Mouse (Mus musculus): ENCODE data around the gene Zfp385c. TPM values are rescaled to one million over a fixed set of nuclear protein-coding genes. Genes with fewer than 3 reads are reported as not detected.

Zfp385c gene
- total and polyA plus RNA-seq, 3 experiments = 0.34 to 0.59 (median 0.48) TPM

GRCm38 (mm10) chr11:100651748-100652147 lies 40.5 kb downstream of the Zfp385c start:
- H3K36me3 ChIP-seq (ENCODE audit: control insufficient read depth, insufficient read depth, low read length) = no peaks in the 10 kb centered on the region
- TF ChIP-seq POLR2A (IDR thresholded peaks at IDR 0.05; ENCODE audit: insufficient read depth, low read depth, low read length) = no peak
- no peak for TF ChIP-seq CTCF (IDR thresholded peaks at IDR 0.05)
- TF ChIP-seq EP300 (IDR thresholded peaks at IDR 0.05; ENCODE audit: insufficient read depth, low read depth, low read length) = no peak
- H3K9ac ChIP-seq (ENCODE audit: low read depth, low read length) = no peak overlapping the region
- no peaks in the 10 kb centered on the region; the same call in 1 of the 2 replicates for H3K27me3 ChIP-seq (ENCODE audit: control insufficient read depth, insufficient read depth, low read length)
- 15% methylated on average over 3 of the region's 3 CpGs for WGBS
- H3K4me3 ChIP-seq = no peak overlapping the region
- no peaks in the 10 kb centered on the region for H3K4me1 ChIP-seq (ENCODE audit: control insufficient read depth, insufficient read depth, low read length)
- DNase-seq = no peak
- no peak overlapping the region for H3K27ac ChIP-seq
- H3K79me2 ChIP-seq (replicated peaks; ENCODE audit: control insufficient read depth, insufficient read depth, low read length) = no peaks in the 10 kb centered on the region
- intact Hi-C loops (cut with DNase I) = no loop called here

GRCm38 (mm10) chr11:100651205-100651604 lies 41.0 kb downstream of the Zfp385c start:
- Histone ChIP-seq H3K4me1 (ENCODE audit: control insufficient read depth, insufficient read depth, low read length) (no peaks in the 10 kb centered on the region), H3K9ac (ENCODE audit: low read depth, low read length) (no peak overlapping the region), H3K36me3 (ENCODE audit: control insufficient read depth, insufficient read depth, low read length) (no peaks in the 10 kb centered on the region), H3K27ac (no peak overlapping the region), H3K4me3 (no peak overlapping the region), H3K79me2 (replicated peaks; ENCODE audit: control insufficient read depth, insufficient read depth, low read length) (no peaks in the 10 kb centered on the region), H3K27me3 (ENCODE audit: control insufficient read depth, insufficient read depth, low read length) (no peaks in the 10 kb centered on the region; the same call in 1 of the 2 replicates)
- intact Hi-C loops (cut with DNase I) = no loop called here
- TF ChIP-seq CTCF (IDR thresholded peaks at IDR 0.05) (no peak), POLR2A (IDR thresholded peaks at IDR 0.05; ENCODE audit: insufficient read depth, low read depth, low read length) (no peak), EP300 (IDR thresholded peaks at IDR 0.05; ENCODE audit: insufficient read depth, low read depth, low read length) (no peak)
- WGBS = 30% methylated on average over 8 of the region's 8 CpGs
- no peak for DNase-seq

GRCm38 (mm10) chr11:100648405-100648804 lies 43.9 kb downstream of the Zfp385c start:
- 87% methylated on average over 8 of the region's 8 CpGs for WGBS
- DNase-seq = no peak
- intact Hi-C loops (cut with DNase I) = no loop called here

GRCm38 (mm10) chr11:100646265-100646664 lies 46.0 kb downstream of the Zfp385c start:
- Histone ChIP-seq H3K4me3 (no peak overlapping the region), H3K9ac (ENCODE audit: low read depth, low read length) (no peak overlapping the region), H3K27me3 (ENCODE audit: control insufficient read depth, insufficient read depth, low read length) (no peaks in the 10 kb centered on the region), H3K4me1 (ENCODE audit: control insufficient read depth, insufficient read depth, low read length) (no peaks in the 10 kb centered on the region), H3K36me3 (ENCODE audit: control insufficient read depth, insufficient read depth, low read length) (no peaks in the 10 kb centered on the region), H3K79me2 (replicated peaks; ENCODE audit: control insufficient read depth, insufficient read depth, low read length) (no peaks in the 10 kb centered on the region), H3K27ac (no peak overlapping the region)
- no peak for DNase-seq
- TF ChIP-seq EP300 (IDR thresholded peaks at IDR 0.05; ENCODE audit: insufficient read depth, low read depth, low read length) = no peak
- TF ChIP-seq CTCF (IDR thresholded peaks at IDR 0.05) = peak; percentile 56
- no peak for TF ChIP-seq POLR2A (IDR thresholded peaks at IDR 0.05; ENCODE audit: insufficient read depth, low read depth, low read length)
- 23% methylated on average over 1 of the region's 1 CpGs for WGBS
- intact Hi-C loops (cut with DNase I) = no loop called here

More at GRCm38 (mm10) chr11:100648405-100648804, 43.9 kb downstream of the Zfp385c start:
- Histone ChIP-seq H3K4me3 (no peak overlapping the region), H3K27me3 (ENCODE audit: control insufficient read depth, insufficient read depth, low read length) (no peaks in the 10 kb centered on the region; the same call in 1 of the 2 replicates), H3K9ac (ENCODE audit: low read depth, low read length) (no peak overlapping the region), H3K4me1 (ENCODE audit: control insufficient read depth, insufficient read depth, low read length) (no peaks in the 10 kb centered on the region), H3K27ac (no peak overlapping the region), H3K79me2 (replicated peaks; ENCODE audit: control insufficient read depth, insufficient read depth, low read length) (no peaks in the 10 kb centered on the region), H3K36me3 (ENCODE audit: control insufficient read depth, insufficient read depth, low read length) (no peaks in the 10 kb centered on the region)
- TF ChIP-seq CTCF (IDR thresholded peaks at IDR 0.05) (no peak), POLR2A (IDR thresholded peaks at IDR 0.05; ENCODE audit: insufficient read depth, low read depth, low read length) (no peak), EP300 (IDR thresholded peaks at IDR 0.05; ENCODE audit: insufficient read depth, low read depth, low read length) (no peak)

- Histone ChIP-seq H3K27ac (no peak overlapping the region), H3K27me3 (ENCODE audit: control insufficient read depth, insufficient read depth, low read length) (no peaks in the 10 kb centered on the region), H3K4me3 (no peak overlapping the region), H3K4me1 (ENCODE audit: control insufficient read depth, insufficient read depth, low read length) (no peaks in the 10 kb centered on the region), H3K79me2 (replicated peaks; ENCODE audit: control insufficient read depth, insufficient read depth, low read length) (no peaks in the 10 kb centered on the region), H3K9ac (ENCODE audit: low read depth, low read length) (no peak overlapping the region), H3K36me3 (ENCODE audit: control insufficient read depth, insufficient read depth, low read length) (no peaks in the 10 kb centered on the region)
- no peak for DNase-seq
- 64% methylated on average over 15 of the region's 15 CpGs for WGBS
- intact Hi-C loops (cut with DNase I) = no loop called here
- no peak for TF ChIP-seq EP300 (IDR thresholded peaks at IDR 0.05; ENCODE audit: insufficient read depth, low read depth, low read length)
- no peak for TF ChIP-seq POLR2A (IDR thresholded peaks at IDR 0.05; ENCODE audit: insufficient read depth, low read depth, low read length)
- TF ChIP-seq CTCF (IDR thresholded peaks at IDR 0.05) = no peak
Observed at GRCm38 (mm10) chr11:100643612-100644575, 48.4 kb downstream of the Zfp385c start.

All from heart, adult 2 months (tissue).